26 mouse cellular contexts compared by ENCODE assay signal in genomic region chr2:94144520-94145145, GRCm38 (mm10). TPM values are rescaled to one million over a fixed set of nuclear protein-coding genes. Genes with fewer than 3 reads are reported as not detected.
DNase-seq lines count a peak whose midpoint lies in the region; ATAC-seq and TF ChIP-seq lines count a peak whose summit lies in the region.
"Had no signal": no experiment of that assay in that cellular context is flagged by ENCODE, and none has a peak within 500 bp of the region (broad histone marks: within the 10 kb centered on the region; RNA-seq: fewer than 3 reads in every experiment).

No protein-coding gene starts in this region.

- peak overlapping the region; percentile 13; the same call in 1 of the 2 replicates for H3K4me2 ChIP-seq in liver, embryonic 13.5 days
- H3K4me2 ChIP-seq in liver, embryonic 11.5 days, result no peak overlapping the region
- H3K4me2 ChIP-seq in liver, postnatal 0 days (ENCODE audit: low read depth, low read length), result peak overlapping the region; percentile 47
- H3K4me2 ChIP-seq: embryonic facial prominence, embryonic 12.5 days; heart, embryonic 12.5 days; lung, embryonic 15.5 days had no signal

- no peak for ATAC-seq in liver, embryonic 13.5 days (ENCODE audit: low read depth)
- no peak for ATAC-seq in liver, embryonic 11.5 days (replicated peaks; ENCODE audit: low FRiP score)
- ATAC-seq in granulocyte monocyte progenitor cell, adult 5-6 weeks (replicated peaks; ENCODE audit: poor library complexity, severe bottlenecking), result peak; percentile 58
- ATAC-seq in liver, postnatal 0 days, result peak; percentile 78
- ATAC-seq: forebrain, embryonic 14.5 days; hindbrain, embryonic 16.5 days had no signal

- H3K27ac ChIP-seq in liver, embryonic 13.5 days, result no peak overlapping the region
- no peak overlapping the region for H3K27ac ChIP-seq in liver, embryonic 11.5 days (ENCODE audit: low read depth, low read length)
- H3K27ac ChIP-seq in liver, postnatal 0 days (ENCODE audit: low read depth), result peak overlapping the region; percentile 90
- H3K27ac ChIP-seq: embryonic facial prominence, embryonic 12.5 days; kidney, postnatal 0 days; lung, embryonic 15.5 days had no signal

- no peaks in the 10 kb centered on the region for H3K27me3 ChIP-seq in liver, embryonic 13.5 days
- no peaks in the 10 kb centered on the region for H3K27me3 ChIP-seq in liver, embryonic 11.5 days (replicated peaks; ENCODE audit: control insufficient read depth, insufficient read depth, low read length)
- no peaks in the 10 kb centered on the region for H3K27me3 ChIP-seq in liver, postnatal 0 days (ENCODE audit: insufficient read depth, low read length)
- H3K27me3 ChIP-seq: embryonic facial prominence, embryonic 12.5 days; heart, embryonic 12.5 days; lung, embryonic 15.5 days had no signal

- no peak overlapping the region for H3K9ac ChIP-seq in liver, embryonic 13.5 days
- no peak overlapping the region for H3K9ac ChIP-seq in liver, embryonic 11.5 days (ENCODE audit: low read depth, low read length)
- H3K9ac ChIP-seq in liver, postnatal 0 days (replicated peaks), result no peak overlapping the region
- H3K9ac ChIP-seq: embryonic facial prominence, embryonic 12.5 days; heart, embryonic 12.5 days; lung, embryonic 15.5 days had no signal

- WGBS in liver, embryonic 13.5 days (ENCODE audit: insufficient replicate concordance), result 71% methylated on average over 7 of the region's 7 CpGs
- WGBS in liver, embryonic 11.5 days, result 84% methylated on average over 7 of the region's 7 CpGs
- 52% methylated on average over 7 of the region's 7 CpGs for WGBS in liver, postnatal 0 days (ENCODE audit: insufficient replicate concordance)

- H3K9me3 ChIP-seq in liver, embryonic 13.5 days (replicated peaks), result no peaks in the 10 kb centered on the region
- H3K9me3 ChIP-seq in liver, embryonic 11.5 days (ENCODE audit: control insufficient read depth, low read length), result no peaks in the 10 kb centered on the region
- no peaks in the 10 kb centered on the region for H3K9me3 ChIP-seq in liver, postnatal 0 days (ENCODE audit: low read length)
- H3K9me3 ChIP-seq: embryonic facial prominence, embryonic 12.5 days; heart, embryonic 12.5 days; lung, embryonic 15.5 days had no signal

- TF ChIP-seq CTCF in liver, postnatal 0 days (IDR thresholded peaks at IDR 0.05; ENCODE audit: low read depth), result no peak

- DNase-seq in liver, embryonic 13.5 days, result no peak
- no peak for DNase-seq in liver, embryonic 11.5 days (ENCODE audit: low spot score)
- no peak for DNase-seq in liver, postnatal 0 days
- no peak for DNase-seq in right cerebral cortex, adult 2 months (ENCODE audit: low spot score in 2 of 2)
- DNase-seq in cerebellum, postnatal 14 days, result no peak
- DNase-seq: adrenal gland, adult 8-10 months; B cell, adult 2 months; cerebellum, adult 11 months; cerebellum, adult 9-10 months; embryo, embryonic 11 days; gastrocnemius, postnatal 14 days; heart, adult 18-20 months; kidney, adult 8-10 months; layer of hippocampus, postnatal 36 days; left cerebral cortex, postnatal 4 days; midbrain, embryonic 14.5 days; spleen, adult 18-20 months; thymus, adult 2 months; thymus, postnatal 36 days had no signal

- H3K4me3 ChIP-seq in liver, embryonic 13.5 days (replicated peaks), result no peak overlapping the region
- H3K4me3 ChIP-seq in liver, embryonic 11.5 days (ENCODE audit: low read depth, low read length), result no peak overlapping the region
- no peak overlapping the region for H3K4me3 ChIP-seq in liver, postnatal 0 days (ENCODE audit: low read depth, low read length)
- H3K4me3 ChIP-seq: embryonic facial prominence, embryonic 12.5 days; heart, embryonic 12.5 days; lung, embryonic 15.5 days had no signal

- no peaks in the 10 kb centered on the region for H3K36me3 ChIP-seq in liver, embryonic 13.5 days
- no peaks in the 10 kb centered on the region for H3K36me3 ChIP-seq in liver, embryonic 11.5 days (ENCODE audit: control insufficient read depth, insufficient read depth, low read length)
- H3K36me3 ChIP-seq in liver, postnatal 0 days (replicated peaks; ENCODE audit: insufficient read depth, low read length), result no peaks in the 10 kb centered on the region
- H3K36me3 ChIP-seq: embryonic facial prominence, embryonic 12.5 days; heart, embryonic 12.5 days; lung, embryonic 15.5 days had no signal

- H3K4me1 ChIP-seq in liver, embryonic 13.5 days (replicated peaks), result peaks cover 28% of the 10 kb centered on the region
- H3K4me1 ChIP-seq in liver, embryonic 11.5 days (replicated peaks; ENCODE audit: control insufficient read depth, insufficient read depth, low read length), result peaks cover 6% of the 10 kb centered on the region; the same call in 1 of the 2 replicates
- H3K4me1 ChIP-seq in liver, postnatal 0 days (ENCODE audit: insufficient read depth), result peaks cover 3% of the 10 kb centered on the region; the same call in 1 of the 2 replicates
- H3K4me1 ChIP-seq: embryonic facial prominence, embryonic 12.5 days had no signal

- TF ChIP-seq EP300 in liver, postnatal 0 days (IDR thresholded peaks at IDR 0.05; ENCODE audit: low read depth), result no peak

RNA-seq across cellular contexts. Expression of gene Hsd17b12, which starts 13.1 kb away (rescaled TPM):
- 69.2 and 75.1 TPM in 2 replicates for polyA plus RNA-seq in liver, embryonic 13.5 days (2015; fragmentation: Nextera tagmentation; extraction: Ambion mirVana)
- 98.4 and 106 TPM in 2 replicates for polyA plus RNA-seq in liver, embryonic 11.5 days (2014; fragmentation: Nextera tagmentation; extraction: Ambion mirVana)
- 51.7 and 55.3 TPM in 2 replicates for total RNA-seq in granulocyte monocyte progenitor cell, adult 5-6 weeks (2014; fragmentation: Nextera tagmentation)
- 96.1 and 109 TPM in 2 replicates for total RNA-seq in granulocyte monocyte progenitor cell, adult 5-6 weeks (2017)
- polyA plus RNA-seq in liver, postnatal 0 days (2015; fragmentation: Nextera tagmentation; extraction: Ambion mirVana), result 61.8 and 70.1 TPM in 2 replicates

Comparison
In these comparisons a context has a peak if more than half of its experiments do, and no peak if none do; other contexts are left out.
1. ATAC-seq: peak in granulocyte monocyte progenitor cell, adult 5-6 weeks (single experiment) and liver, postnatal 0 days (single experiment); none in liver, embryonic 13.5 days (single experiment) and liver, embryonic 11.5 days (single experiment).